ENCODE assay signal across 8 mouse cellular contexts in the genomic region with DNA sequence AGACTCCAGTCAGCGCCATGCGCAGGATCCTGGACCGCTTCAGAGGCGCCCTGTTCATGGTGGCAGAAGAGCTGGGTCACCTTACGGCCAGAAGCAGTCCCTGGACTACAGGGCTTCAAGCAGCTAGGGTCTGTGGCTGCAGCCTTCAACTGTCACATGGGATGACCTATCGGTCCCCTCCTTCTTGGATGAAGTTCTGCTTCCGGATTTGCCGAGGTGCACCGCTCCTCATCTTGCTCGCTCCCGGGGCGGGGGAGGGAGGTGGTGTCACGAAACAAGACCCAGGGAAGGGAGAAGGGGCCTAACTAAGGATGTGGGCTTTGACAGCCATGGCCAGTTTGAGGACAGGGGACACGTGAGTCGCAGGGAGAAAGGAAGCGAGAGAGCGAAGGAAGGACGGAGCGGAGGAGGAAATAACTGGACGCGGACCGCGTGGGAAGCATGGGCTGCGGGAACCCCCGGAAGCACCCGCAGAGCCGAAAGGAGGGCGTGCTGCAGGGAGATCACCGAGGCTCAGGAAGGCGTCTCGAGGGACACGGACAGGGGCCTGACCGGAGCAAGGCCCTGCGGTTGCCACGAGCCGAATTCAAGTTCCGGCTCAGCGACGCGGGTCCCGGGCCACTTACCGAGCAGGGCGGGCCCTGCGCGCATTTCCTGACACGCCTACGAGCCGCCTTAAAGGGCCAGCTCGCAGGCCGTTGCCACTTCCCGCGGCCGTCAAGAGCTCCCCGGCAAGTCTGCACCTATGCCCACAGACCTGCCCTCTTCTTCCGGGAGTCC. TPM values are rescaled to one million over a fixed set of nuclear protein-coding genes. Genes with fewer than 3 reads are reported as not detected.
DNase-seq lines count a peak whose midpoint lies in the region; ATAC-seq lines count a peak whose summit lies in the region.

No protein-coding gene starts in this region.

- H3K9ac ChIP-seq in intestine, embryonic 16.5 days (ENCODE audit: low read depth, low read length), result peak overlapping the region; percentile 89
- H3K9ac ChIP-seq in midbrain, embryonic 12.5 days (replicated peaks), result peak overlapping the region; percentile 63

- H3K4me1 ChIP-seq in intestine, embryonic 16.5 days (ENCODE audit: control insufficient read depth, insufficient read depth, low read length), result peaks cover 34% of the 10 kb centered on the region
- peaks cover 46% of the 10 kb centered on the region for H3K4me1 ChIP-seq in limb, embryonic 10.5 days
- peaks cover 31% of the 10 kb centered on the region for H3K4me1 ChIP-seq in midbrain, embryonic 12.5 days

- 0 out of 2 replicates have a peak, but pooled peaks cover under 1% of the 10 kb centered on the region for H3K36me3 ChIP-seq in intestine, embryonic 16.5 days (ENCODE audit: control insufficient read depth, insufficient read depth, low read length)
- H3K36me3 ChIP-seq in limb, embryonic 10.5 days, result peaks cover 5% of the 10 kb centered on the region
- peaks cover 3% of the 10 kb centered on the region; the same call in 1 of the 2 replicates for H3K36me3 ChIP-seq in midbrain, embryonic 12.5 days

- H3K9me3 ChIP-seq in intestine, embryonic 16.5 days (ENCODE audit: control insufficient read depth, low read length), result no peaks in the 10 kb centered on the region
- H3K9me3 ChIP-seq in limb, embryonic 10.5 days (replicated peaks), result no peaks in the 10 kb centered on the region
- H3K9me3 ChIP-seq in midbrain, embryonic 12.5 days, result no peaks in the 10 kb centered on the region

- H3K4me3 ChIP-seq in intestine, embryonic 16.5 days (ENCODE audit: low read length), result peak overlapping the region; percentile 87
- H3K4me3 ChIP-seq in limb, embryonic 10.5 days, result peak overlapping the region; percentile 85
- H3K4me3 ChIP-seq in midbrain, embryonic 12.5 days, result peak overlapping the region; percentile 79

- intact Hi-C loops in gastrocnemius, postnatal 36 days (cut with DNase I), result no loop called here

- DNase-seq in layer of hippocampus, adult 11-12 months (ENCODE audit: low spot score), result peak; percentile 82
- no peak for DNase-seq in layer of hippocampus, adult 9-10 months (ENCODE audit: low spot score)
- peak; percentile 61 for DNase-seq in embryo, embryonic 11.5 days (ENCODE audit: low read depth, low spot score)
- peak; percentile 70 to 71 for DNase-seq in gastrocnemius, postnatal 36 days
- DNase-seq in limb, embryonic 10.5 days (ENCODE audit: low spot score), result peak; percentile 87
- DNase-seq in skeletal muscle tissue, adult 2 months (ENCODE audit: low read depth, low spot score), result peak; percentile 79

- H3K27me3 ChIP-seq in intestine, embryonic 16.5 days (replicated peaks; ENCODE audit: control insufficient read depth, insufficient read depth, low read length), result 0 out of 2 replicates have a peak, but pooled peaks cover 7% of the 10 kb centered on the region
- H3K27me3 ChIP-seq in limb, embryonic 10.5 days (ENCODE audit: low read depth, poor library complexity, severe bottlenecking), result peaks cover 34% of the 10 kb centered on the region
- peaks cover 35% of the 10 kb centered on the region for H3K27me3 ChIP-seq in midbrain, embryonic 12.5 days

- peak; percentile 93 for ATAC-seq in intestine, embryonic 16.5 days
- peak; percentile 87 for ATAC-seq in midbrain, embryonic 12.5 days (ENCODE audit: low FRiP score, low read depth)

- peak overlapping the region; percentile 75 for H3K27ac ChIP-seq in intestine, embryonic 16.5 days (ENCODE audit: low read length)
- H3K27ac ChIP-seq in limb, embryonic 10.5 days, result peak overlapping the region; percentile 84
- H3K27ac ChIP-seq in midbrain, embryonic 12.5 days (replicated peaks), result 0 out of 2 replicates have a peak overlapping the region, but pooled peaks have one; percentile 12

- H3K4me2 ChIP-seq in intestine, embryonic 16.5 days (ENCODE audit: low read depth, low read length), result peak overlapping the region; percentile 94
- H3K4me2 ChIP-seq in midbrain, embryonic 12.5 days (replicated peaks), result peak overlapping the region; percentile 96

- WGBS in intestine, embryonic 16.5 days, result under 1% methylated on average over 54 of the region's 55 CpGs
- WGBS in limb, embryonic 10.5 days, result 0% methylated on average over 55 of the region's 55 CpGs
- under 1% methylated on average over 55 of the region's 55 CpGs for WGBS in midbrain, embryonic 12.5 days

RNA-seq across cellular contexts. Expression of a gene that starts 1.0 kb away (rescaled TPM):
- total RNA-seq in gastrocnemius, postnatal 36 days (2021), result 1 to 10 TPM; 5.0 to 6.3 TPM
- polyA plus RNA-seq in intestine, embryonic 16.5 days (2015; fragmentation: Nextera tagmentation; extraction: Ambion mirVana), result 57.6 and 62.3 TPM in 2 replicates
- polyA plus RNA-seq in limb, embryonic 10.5 days (2016; fragmentation: Nextera tagmentation; extraction: Ambion mirVana), result 11.1 and 11.2 TPM in 2 replicates
- polyA plus RNA-seq in midbrain, embryonic 12.5 days (2016; fragmentation: Nextera tagmentation; extraction: Ambion mirVana), result 9.3 TPM in 2 replicates

RNA-seq across cellular contexts. Expression of a gene that starts 25.5 kb away (rescaled TPM):
- total RNA-seq in gastrocnemius, postnatal 36 days (2021), result 10 to 100 TPM; 16.9 to 21.9 TPM
- polyA plus RNA-seq in intestine, embryonic 16.5 days (2015; fragmentation: Nextera tagmentation; extraction: Ambion mirVana), result 14.5 and 15.3 TPM in 2 replicates
- polyA plus RNA-seq in limb, embryonic 10.5 days (2016; fragmentation: Nextera tagmentation; extraction: Ambion mirVana), result 19.0 and 25.2 TPM in 2 replicates
- polyA plus RNA-seq in midbrain, embryonic 12.5 days (2016; fragmentation: Nextera tagmentation; extraction: Ambion mirVana), result 36.1 and 37.7 TPM in 2 replicates

RNA-seq across cellular contexts. Expression of a gene that starts 58.3 kb away (rescaled TPM):
- total RNA-seq in gastrocnemius, postnatal 36 days (2021), result 1 to 10 TPM; 6.9 to 7.2 TPM
- 10.6 and 11.2 TPM in 2 replicates for polyA plus RNA-seq in intestine, embryonic 16.5 days (2015; fragmentation: Nextera tagmentation; extraction: Ambion mirVana)
- 28.5 and 36.3 TPM in 2 replicates for polyA plus RNA-seq in limb, embryonic 10.5 days (2016; fragmentation: Nextera tagmentation; extraction: Ambion mirVana)
- 105 and 112 TPM in 2 replicates for polyA plus RNA-seq in midbrain, embryonic 12.5 days (2016; fragmentation: Nextera tagmentation; extraction: Ambion mirVana)

Comparison
In these comparisons a context has a peak if more than half of its experiments do, and no peak if none do; other contexts are left out.
1. H3K27ac ChIP-seq: peak in every context shown above with its lines; median percentile 84 in limb, embryonic 10.5 days; 75 in intestine, embryonic 16.5 days; 12 in midbrain, embryonic 12.5 days.